Mouse (Mus musculus): ENCODE measurements around the gene Aqp7. TPM values are rescaled to one million over a fixed set of nuclear protein-coding genes. Genes with fewer than 3 reads are reported as not detected.

Gene Aqp7
- polyA plus RNA-seq, 1 experiment from 2014 or later, result not detected

GRCm38 (mm10) chr4:41000842-41001639 is 46.9 kb downstream of the Aqp7 start:
- Histone ChIP-seq H3K9ac (ENCODE audit: low read length) (no peak overlapping the region), H3K36me3 (ENCODE audit: control insufficient read depth, insufficient read depth, low read length) (peaks cover 35% of the 10 kb centered on the region; the same call in 1 of the 2 replicates), H3K4me1 (ENCODE audit: control insufficient read depth, insufficient read depth, low read length) (no peaks in the 10 kb centered on the region), H3K27ac (replicated peaks; ENCODE audit: low read depth, low read length) (no peak overlapping the region), H3K27me3 (ENCODE audit: control insufficient read depth, insufficient read depth, low read length) (no peaks in the 10 kb centered on the region), H3K9me3 (ENCODE audit: control insufficient read depth, low read length) (no peaks in the 10 kb centered on the region), H3K4me2 (ENCODE audit: low read depth, severe bottlenecking) (no peak overlapping the region), H3K4me3 (ENCODE audit: low read depth, low read length) (no peak overlapping the region)
- no peak for DNase-seq (ENCODE audit: low spot score)
- ATAC-seq (ENCODE audit: insufficient number of reproducible peaks, low FRiP score, low TSS enrichment, low read depth), result no peak
- 91% methylated on average over 9 of the region's 9 CpGs for WGBS

GRCm38 (mm10) chr4:41000271-41000670 is 47.7 kb downstream of the Aqp7 start:
- no peak overlapping the region for H3K9ac ChIP-seq (ENCODE audit: low read length)
- DNase-seq (ENCODE audit: low spot score) (no peak), ATAC-seq (ENCODE audit: insufficient number of reproducible peaks, low FRiP score, low TSS enrichment, low read depth) (no peak)
- H3K27ac ChIP-seq (replicated peaks; ENCODE audit: low read depth, low read length), result no peak overlapping the region
- peaks cover 39% of the 10 kb centered on the region for H3K36me3 ChIP-seq (ENCODE audit: control insufficient read depth, insufficient read depth, low read length)
- no peaks in the 10 kb centered on the region for H3K9me3 ChIP-seq (ENCODE audit: control insufficient read depth, low read length)
- H3K4me1 ChIP-seq (ENCODE audit: control insufficient read depth, insufficient read depth, low read length), result no peaks in the 10 kb centered on the region
- no peaks in the 10 kb centered on the region for H3K27me3 ChIP-seq (ENCODE audit: control insufficient read depth, insufficient read depth, low read length)
- H3K4me3 ChIP-seq (ENCODE audit: low read depth, low read length), result no peak overlapping the region
- WGBS, result 91% methylated on average over 1 of the region's 1 CpGs
- no peak overlapping the region for H3K4me2 ChIP-seq (ENCODE audit: low read depth, severe bottlenecking)

GRCm38 (mm10) chr4:40997916-40998315 is 50.0 kb downstream of the Aqp7 start:
- H3K27me3 ChIP-seq (ENCODE audit: control insufficient read depth, insufficient read depth, low read length), result no peaks in the 10 kb centered on the region
- H3K4me2 ChIP-seq (ENCODE audit: low read depth, severe bottlenecking), result no peak overlapping the region
- WGBS, result 96% methylated on average over 4 of the region's 4 CpGs
- no peaks in the 10 kb centered on the region for H3K9me3 ChIP-seq (ENCODE audit: control insufficient read depth, low read length)
- H3K36me3 ChIP-seq (ENCODE audit: control insufficient read depth, insufficient read depth, low read length), result peaks cover 48% of the 10 kb centered on the region
- no peak overlapping the region for H3K27ac ChIP-seq (replicated peaks; ENCODE audit: low read depth, low read length)
- H3K4me1 ChIP-seq (ENCODE audit: control insufficient read depth, insufficient read depth, low read length), result no peaks in the 10 kb centered on the region
- no peak overlapping the region for H3K4me3 ChIP-seq (ENCODE audit: low read depth, low read length)
- DNase-seq (ENCODE audit: low spot score) (no peak), ATAC-seq (ENCODE audit: insufficient number of reproducible peaks, low FRiP score, low TSS enrichment, low read depth) (no peak)
- H3K9ac ChIP-seq (ENCODE audit: low read length), result no peak overlapping the region

GRCm38 (mm10) chr4:40996302-40996701 is 51.6 kb downstream of the Aqp7 start:
- no peaks in the 10 kb centered on the region for H3K27me3 ChIP-seq (ENCODE audit: control insufficient read depth, insufficient read depth, low read length)
- H3K4me2 ChIP-seq (ENCODE audit: low read depth, severe bottlenecking), result no peak overlapping the region
- no peak overlapping the region for H3K4me3 ChIP-seq (ENCODE audit: low read depth, low read length)
- H3K4me1 ChIP-seq (ENCODE audit: control insufficient read depth, insufficient read depth, low read length), result no peaks in the 10 kb centered on the region
- no peak for ATAC-seq (ENCODE audit: insufficient number of reproducible peaks, low FRiP score, low TSS enrichment, low read depth)
- 94% methylated on average over 6 of the region's 6 CpGs for WGBS
- peaks cover 53% of the 10 kb centered on the region for H3K36me3 ChIP-seq (ENCODE audit: control insufficient read depth, insufficient read depth, low read length)
- H3K27ac ChIP-seq (replicated peaks; ENCODE audit: low read depth, low read length), result no peak overlapping the region
- no peak for DNase-seq (ENCODE audit: low spot score)
- H3K9ac ChIP-seq (ENCODE audit: low read length), result no peak overlapping the region
- H3K9me3 ChIP-seq (ENCODE audit: control insufficient read depth, low read length), result no peaks in the 10 kb centered on the region

- Histone ChIP-seq H3K9ac (ENCODE audit: low read length) (no peak overlapping the region), H3K4me3 (ENCODE audit: low read depth, low read length) (no peak overlapping the region), H3K36me3 (ENCODE audit: control insufficient read depth, insufficient read depth, low read length) (peaks cover 38% of the 10 kb centered on the region), H3K4me2 (ENCODE audit: low read depth, severe bottlenecking) (no peak overlapping the region), H3K27ac (replicated peaks; ENCODE audit: low read depth, low read length) (no peak overlapping the region), H3K27me3 (ENCODE audit: control insufficient read depth, insufficient read depth, low read length) (no peaks in the 10 kb centered on the region), H3K4me1 (ENCODE audit: control insufficient read depth, insufficient read depth, low read length) (no peaks in the 10 kb centered on the region), H3K9me3 (ENCODE audit: control insufficient read depth, low read length) (no peaks in the 10 kb centered on the region)
- DNase-seq (ENCODE audit: low spot score) (no peak), ATAC-seq (ENCODE audit: insufficient number of reproducible peaks, low FRiP score, low TSS enrichment, low read depth) (no peak)
- 89% methylated on average over 6 of the region's 6 CpGs for WGBS
These were observed 58.3 kb downstream of the Aqp7 start for GRCm38 (mm10) chr4:40989633-40990032.

- no peaks in the 10 kb centered on the region for H3K9me3 ChIP-seq (ENCODE audit: control insufficient read depth, low read length)
- H3K4me1 ChIP-seq (ENCODE audit: control insufficient read depth, insufficient read depth, low read length), result no peaks in the 10 kb centered on the region
- no peak overlapping the region for H3K4me3 ChIP-seq (ENCODE audit: low read depth, low read length)
- ATAC-seq (ENCODE audit: insufficient number of reproducible peaks, low FRiP score, low TSS enrichment, low read depth) (no peak), DNase-seq (ENCODE audit: low spot score) (no peak)
- peaks cover 24% of the 10 kb centered on the region; the same call in 1 of the 2 replicates for H3K36me3 ChIP-seq (ENCODE audit: control insufficient read depth, insufficient read depth, low read length)
- no peak overlapping the region for H3K4me2 ChIP-seq (ENCODE audit: low read depth, severe bottlenecking)
- H3K9ac ChIP-seq (ENCODE audit: low read length), result no peak overlapping the region
- no peaks in the 10 kb centered on the region for H3K27me3 ChIP-seq (ENCODE audit: control insufficient read depth, insufficient read depth, low read length)
- H3K27ac ChIP-seq (replicated peaks; ENCODE audit: low read depth, low read length), result no peak overlapping the region
- whole genome bisulfite sequencing, result 92% methylated on average over 1 of the region's 1 CpGs
These were observed 64.3 kb downstream of the Aqp7 start for GRCm38 (mm10) chr4:40983686-40984085.

Small RNA genes lying within 50 kb of the gene (microRNA-seq; reads per million reads assigned to microRNA genes)
- gene Mir3094, result 2.1 reads per million

Other genes with a start within 250 kb of the Aqp7 start
- 30.9 and 34.6 TPM in 2 replicates for gene B4galt1, start 194.1 kb downstream of the Aqp7 start, polyA plus RNA-seq (2014; fragmentation: Nextera tagmentation; extraction: Ambion mirVana)
- gene Spink4, start 128.1 kb downstream of the Aqp7 start, polyA plus RNA-seq (2014; fragmentation: Nextera tagmentation; extraction: Ambion mirVana), result not detected in 2 replicates
- gene Bag1, start 99.8 kb downstream of the Aqp7 start, polyA plus RNA-seq (2014; fragmentation: Nextera tagmentation; extraction: Ambion mirVana), result 254 and 256 TPM in 2 replicates
- 110 and 115 TPM in 2 replicates for gene Chmp5, start 99.7 kb downstream of the Aqp7 start, polyA plus RNA-seq (2014; fragmentation: Nextera tagmentation; extraction: Ambion mirVana)
- gene Nfx1, start 77.2 kb downstream of the Aqp7 start, polyA plus RNA-seq (2014; fragmentation: Nextera tagmentation; extraction: Ambion mirVana), result 99.6 and 111 TPM in 2 replicates
- 1.2 and 1.6 TPM in 2 replicates for gene Aqp3, start 50.0 kb upstream of the Aqp7 start, polyA plus RNA-seq (2014; fragmentation: Nextera tagmentation; extraction: Ambion mirVana)
- 27.1 and 28.4 TPM in 2 replicates for gene Nol6, start 76.3 kb upstream of the Aqp7 start, polyA plus RNA-seq (2014; fragmentation: Nextera tagmentation; extraction: Ambion mirVana)
- gene Ube2r2, start 87.6 kb upstream of the Aqp7 start, polyA plus RNA-seq (2014; fragmentation: Nextera tagmentation; extraction: Ambion mirVana), result 109 and 114 TPM in 2 replicates
- 77.1 and 83.9 TPM in 2 replicates for gene Ubap2, start 227.0 kb upstream of the Aqp7 start, polyA plus RNA-seq (2014; fragmentation: Nextera tagmentation; extraction: Ambion mirVana)